Mouse (Mus musculus): ENCODE results near the gene Eef1akmt3.
"Not testable (repeated sequence)": the region's sequence is repeated elsewhere in the genome, so short reads cannot be mapped to it uniquely, and the experiment has no call there.

Eef1akmt3 gene

GRCm38 (mm10) chr10:127070190-127071121, 29.1 kb upstream of the Eef1akmt3 start, which contains the start of gene Tspan31:
Gene Tspan31, minus strand, starts transcription at chr10:127070264.
- DNase-seq (ENCODE audit: low spot score), result peak; percentile 98

- DNase-seq (ENCODE audit: low spot score), result peak; percentile 86
Observed at GRCm38 (mm10) chr10:127069281-127070189, 28.2 kb upstream of the Eef1akmt3 start.

DNA sequence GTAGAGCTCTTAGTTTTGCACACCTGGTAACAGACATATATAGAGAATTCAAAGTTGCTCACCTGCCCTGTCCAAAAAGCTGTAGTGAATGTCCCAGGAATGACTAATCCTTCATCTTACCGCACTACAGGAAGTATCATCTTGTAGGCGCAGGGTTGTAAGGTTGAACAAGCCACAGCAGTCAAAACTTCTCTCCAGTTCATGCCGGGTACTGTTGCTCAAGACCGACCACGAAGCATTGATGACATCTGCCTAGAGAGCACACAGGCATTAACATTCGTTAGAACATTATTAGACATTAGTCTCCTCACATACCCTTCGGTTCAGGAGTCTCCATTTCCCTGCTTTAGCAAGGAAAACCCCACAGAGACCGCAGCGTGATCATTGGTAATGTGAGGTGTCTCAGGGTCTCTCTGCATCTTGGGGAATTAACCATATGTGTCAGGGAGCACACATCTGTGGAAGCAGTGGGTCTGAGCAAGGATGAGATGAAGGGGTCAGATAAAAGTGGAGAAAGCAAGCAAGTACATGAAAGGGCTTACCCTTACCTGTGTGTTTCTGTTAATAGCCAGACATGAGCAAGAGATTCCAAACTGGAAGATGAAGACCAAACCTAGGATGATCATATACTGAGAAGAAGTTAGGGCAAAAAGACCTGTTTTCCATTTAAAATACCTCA, 27.2 kb upstream of the Eef1akmt3 start:
- peak; percentile 13 for DNase-seq (ENCODE audit: low spot score)

- DNase-seq (ENCODE audit: low spot score), result no peak
Observed at GRCm38 (mm10) chr10:127066519-127067018, 25.3 kb upstream of the Eef1akmt3 start.

- no peak for DNase-seq (ENCODE audit: low spot score)
Observed at GRCm38 (mm10) chr10:127065981-127066380, 24.7 kb upstream of the Eef1akmt3 start.

GRCm38 (mm10) chr10:127063913-127064870, 22.9 kb upstream of the Eef1akmt3 start:
- DNase-seq (ENCODE audit: low spot score), result peak; percentile 46

GRCm38 (mm10) chr10:127063239-127063872, 22.0 kb upstream of the Eef1akmt3 start, which contains the start of gene Cdk4:
Gene Cdk4, plus strand, starts transcription at chr10:127063534.
- peak; percentile 99 for DNase-seq (ENCODE audit: low spot score)

GRCm38 (mm10) chr10:127062503-127062902, 21.2 kb upstream of the Eef1akmt3 start:
- no peak for DNase-seq (ENCODE audit: low spot score)

GRCm38 (mm10) chr10:127062101-127062500, 20.8 kb upstream of the Eef1akmt3 start:
- DNase-seq (ENCODE audit: low spot score), result not testable (repeated sequence)

- no peak for DNase-seq (ENCODE audit: low spot score)
Observed at GRCm38 (mm10) chr10:127061513-127061912, 20.2 kb upstream of the Eef1akmt3 start.

- DNase-seq (ENCODE audit: low spot score), result no peak
Observed at GRCm38 (mm10) chr10:127061085-127061484, 19.8 kb upstream of the Eef1akmt3 start.

DNA sequence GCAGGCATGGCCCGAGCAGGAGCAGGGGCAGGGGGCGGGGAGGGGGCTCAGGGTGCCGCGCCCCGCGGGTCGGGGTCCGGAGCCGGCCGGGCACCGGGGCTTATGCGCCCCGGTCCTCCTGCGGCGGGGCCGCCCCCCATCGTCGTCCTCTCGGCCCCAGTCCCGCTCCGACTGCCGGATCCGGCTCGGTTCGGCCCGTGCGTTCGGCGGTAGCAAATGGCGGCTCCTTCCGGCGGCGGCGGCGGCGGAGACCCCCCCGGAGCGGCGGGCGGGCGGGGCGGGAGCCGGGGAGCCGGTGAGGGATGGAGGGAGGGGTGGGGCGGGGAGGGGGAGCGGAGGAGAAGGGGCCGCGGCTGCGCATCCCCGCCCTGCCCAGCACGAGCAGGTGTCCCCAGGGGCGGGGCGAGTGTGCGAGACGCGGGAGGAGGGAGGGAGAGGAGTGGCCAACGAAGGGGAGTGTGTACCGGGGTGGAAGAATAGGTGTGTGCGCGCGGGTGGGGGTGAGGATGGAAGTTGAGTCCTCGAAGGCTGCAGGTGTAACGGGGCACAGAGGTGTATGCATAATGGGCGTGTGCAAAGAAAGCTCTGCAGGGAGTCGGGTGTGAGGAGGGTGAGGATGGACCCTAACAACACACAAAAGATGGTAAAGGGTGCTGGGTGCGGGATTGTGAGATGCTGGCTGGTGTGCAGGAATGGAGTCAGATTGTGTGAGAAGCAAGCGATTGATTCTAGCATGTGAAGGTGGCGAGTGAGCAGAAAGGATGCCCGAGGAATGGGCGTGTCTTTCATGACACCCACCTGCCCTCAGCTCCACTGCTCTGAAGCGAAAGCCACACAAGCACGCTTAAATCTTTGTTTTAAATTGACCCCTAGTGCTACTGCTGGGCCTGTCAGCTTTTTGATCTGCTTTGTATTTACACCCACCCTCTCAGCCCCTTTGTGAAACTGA, 18.9 kb upstream of the Eef1akmt3 start, which contains the start of gene March9:
Gene March9, minus strand, starts transcription at position 217 of the 949 bp plus-strand sequence.
- peak; percentile 81 for DNase-seq (ENCODE audit: low spot score)

GRCm38 (mm10) chr10:127059174-127059967, 18.1 kb upstream of the Eef1akmt3 start:
- peak; percentile 40 for DNase-seq (ENCODE audit: low spot score)

GRCm38 (mm10) chr10:127058708-127059107, 17.4 kb upstream of the Eef1akmt3 start:
- DNase-seq (ENCODE audit: low spot score), result no peak

DNA sequence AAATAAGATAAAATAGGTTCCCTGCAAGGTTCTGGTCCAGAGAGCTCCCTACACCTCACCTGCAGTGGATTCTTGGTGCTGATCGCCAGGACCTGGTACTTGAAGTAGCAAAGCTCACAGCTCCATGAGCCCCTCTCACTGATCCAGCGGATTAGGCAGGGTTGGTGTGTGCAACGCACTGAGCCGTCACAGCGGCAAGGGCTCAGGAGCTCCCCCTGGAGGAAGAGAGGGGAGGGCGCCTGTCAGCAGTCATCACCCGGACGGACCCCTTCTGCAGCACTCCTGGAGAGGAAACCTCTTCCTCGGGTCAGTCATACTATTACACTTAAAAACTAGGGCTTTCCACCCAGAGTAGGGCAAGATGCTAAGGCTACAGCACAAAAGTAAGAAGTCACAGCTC, 16.8 kb upstream of the Eef1akmt3 start:
- DNase-seq (ENCODE audit: low spot score), result peak; percentile 92

- DNase-seq (ENCODE audit: low spot score), result no peak
Observed at GRCm38 (mm10) chr10:127056490-127056889, 15.2 kb upstream of the Eef1akmt3 start.

DNA sequence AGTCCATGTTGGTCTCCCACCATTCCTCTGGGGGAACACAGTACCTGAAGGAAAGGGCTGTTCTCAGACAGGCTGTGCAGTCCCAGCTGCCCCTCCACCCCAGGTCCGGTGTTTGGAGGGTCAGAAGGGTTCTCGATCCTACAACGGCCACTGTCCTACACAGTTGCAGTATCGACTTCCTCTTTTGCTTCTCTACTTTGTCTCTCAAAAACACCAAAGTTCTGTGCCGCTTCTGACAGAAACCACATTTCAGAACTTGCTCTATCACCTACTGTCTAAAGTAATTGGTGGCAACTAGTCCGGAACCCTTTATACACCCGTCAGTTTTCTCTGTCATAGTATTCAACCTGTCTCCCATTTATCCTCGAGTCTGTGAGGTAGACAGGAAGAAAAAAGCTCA, 14.1 kb upstream of the Eef1akmt3 start:
- no peak for DNase-seq (ENCODE audit: low spot score)

DNA sequence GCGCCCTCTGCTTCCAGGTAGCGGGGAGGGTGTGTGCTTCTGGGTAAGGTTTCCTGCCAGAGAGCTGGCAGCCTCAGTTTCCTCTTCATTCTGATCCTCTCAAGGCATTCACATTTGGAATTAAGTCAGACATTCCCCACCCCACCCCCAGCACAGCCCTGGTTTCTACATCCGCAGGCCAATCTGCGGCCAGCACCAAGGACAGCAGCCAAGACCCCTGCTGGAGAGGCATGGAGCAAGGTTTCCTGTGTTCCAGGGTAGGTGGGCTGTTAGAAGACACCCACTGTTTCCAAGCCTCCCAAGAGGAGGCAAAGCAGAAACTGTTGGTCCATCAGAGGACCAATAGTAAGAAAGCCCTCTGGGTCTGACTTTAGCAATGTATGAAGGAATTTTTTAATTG, 13.3 kb upstream of the Eef1akmt3 start:
- no peak for DNase-seq (ENCODE audit: low spot score)

Data from embryo, embryonic 10.5 days (tissue).